35 mouse cellular contexts compared by ENCODE assay signal in genomic region chr15:80044249-80044648, GRCm38 (mm10).
"Had no signal": no experiment of that assay in that cellular context is flagged by ENCODE, and none has a peak within 500 bp of the region (broad histone marks: within the 10 kb centered on the region; RNA-seq: fewer than 3 reads in every experiment).

No protein-coding gene starts in this region.

- H3K9ac ChIP-seq: heart, embryonic 12.5 days; heart, embryonic 13.5 days; heart, embryonic 15.5 days; hindbrain, embryonic 12.5 days; hindbrain, embryonic 13.5 days; hindbrain, embryonic 14.5 days; hindbrain, embryonic 15.5 days; intestine, embryonic 15.5 days; kidney, embryonic 15.5 days had no signal

- H3K9me3 ChIP-seq: heart, embryonic 15.5 days; hindbrain, embryonic 15.5 days; kidney, embryonic 15.5 days had no signal

- H3K36me3 ChIP-seq: heart, embryonic 10.5 days; heart, embryonic 12.5 days; heart, embryonic 13.5 days; heart, embryonic 15.5 days; hindbrain, embryonic 10.5 days; hindbrain, embryonic 12.5 days; hindbrain, embryonic 13.5 days; hindbrain, embryonic 15.5 days; intestine, embryonic 15.5 days; kidney, embryonic 15.5 days had no signal

- ATAC-seq: hindbrain, embryonic 16.5 days; hindbrain, postnatal 0 days; inflammation-experienced regulatory T-cells, adult 6 months; intestine, embryonic 15.5 days; intestine, embryonic 16.5 days; intestine, postnatal 0 days had no signal

- H3K27ac ChIP-seq: heart, embryonic 10.5 days; heart, embryonic 13.5 days; heart, embryonic 15.5 days; hindbrain, embryonic 10.5 days; hindbrain, embryonic 12.5 days; hindbrain, embryonic 13.5 days; hindbrain, embryonic 14.5 days; hindbrain, embryonic 15.5 days; hindbrain, postnatal 0 days; intestine, embryonic 15.5 days; kidney, embryonic 15.5 days; kidney, postnatal 0 days; layer of hippocampus, adult 2 months; left cerebral cortex, adult 2 months had no signal

- H3K4me1 ChIP-seq: hindbrain, embryonic 12.5 days; hindbrain, embryonic 13.5 days; hindbrain, embryonic 15.5 days; intestine, embryonic 15.5 days had no signal

- H3K27me3 ChIP-seq: heart, embryonic 12.5 days; heart, embryonic 15.5 days; hindbrain, embryonic 12.5 days; hindbrain, embryonic 13.5 days; hindbrain, embryonic 15.5 days; intestine, embryonic 15.5 days; kidney, embryonic 15.5 days had no signal

- H3K4me2 ChIP-seq: heart, embryonic 11.5 days; heart, embryonic 12.5 days; heart, embryonic 13.5 days; heart, embryonic 15.5 days; hindbrain, embryonic 12.5 days; hindbrain, embryonic 13.5 days; hindbrain, embryonic 14.5 days; hindbrain, embryonic 15.5 days; intestine, embryonic 15.5 days; kidney, embryonic 15.5 days had no signal

- H3K4me3 ChIP-seq: heart, embryonic 10.5 days; heart, embryonic 12.5 days; heart, embryonic 13.5 days; heart, embryonic 15.5 days; hindbrain, embryonic 10.5 days; hindbrain, embryonic 12.5 days; hindbrain, embryonic 13.5 days; hindbrain, embryonic 15.5 days; intestine, embryonic 15.5 days; kidney, embryonic 15.5 days; layer of hippocampus, adult 2 months; left cerebral cortex, adult 2 months had no signal

- DNase-seq: heart, postnatal 10 days; heart, postnatal 14 days; heart, postnatal 36 days; heart, postnatal 4 days; kidney, adult 11 months; kidney, adult 2 months; kidney, adult 8-10 months; kidney, adult 9 months; kidney, postnatal 10 days; kidney, postnatal 14 days; kidney, postnatal 25 days; kidney, postnatal 36 days; kidney, postnatal 4 days; layer of hippocampus, adult 9-11 months; layer of hippocampus, postnatal 36 days had no signal
